Mouse (Mus musculus) neutrophil, adult 5-6 weeks (primary cell): Measurements from ENCODE around the gene Hoxc12. TPM values are rescaled to one million over a fixed set of nuclear protein-coding genes. Genes with fewer than 3 reads are reported as not detected.

Source experiments
- ATAC-seq: fragments of 151-379, 151-347 bp; 2 replicates; pipeline ENCODE4 v1.8.0; 2017; ENCODE audit warnings: mild to moderate bottlenecking, moderate TSS enrichment; ENCODE audit not compliant: insufficient number of reproducible peaks, poor library complexity, low FRiP score, severe bottlenecking; ENCODE audit errors: extremely low read depth
- total RNA-seq: library from RNA; stranded (forward); fragments of 200-1000 nt; gene quantifications from 2 replicates; pipeline ENCODE4 v1.2.3, GENCODE M21; 2017

Gene Hoxc12
- total RNA-seq, 1 experiment from 2014 or later = not detected

GRCm38 (mm10) chr15:102977423-102977974, 40.9 kb downstream of the Hoxc12 start:
- no peak for ATAC-seq

- ATAC-seq = no peak
Measured at GRCm38 (mm10) chr15:102978615-102979515, 42.3 kb downstream of the Hoxc12 start.

GRCm38 (mm10) chr15:102979936-102980335, 43.4 kb downstream of the Hoxc12 start:
- ATAC-seq = no peak

- no peak for ATAC-seq
Measured at GRCm38 (mm10) chr15:102980352-102980751, 43.8 kb downstream of the Hoxc12 start.

- ATAC-seq = no peak
Measured at GRCm38 (mm10) chr15:102980912-102981311, 44.4 kb downstream of the Hoxc12 start.

GRCm38 (mm10) chr15:102981379-102982288, 45.1 kb downstream of the Hoxc12 start:
- ATAC-seq = no peak

GRCm38 (mm10) chr15:102983716-102984115, 47.2 kb downstream of the Hoxc12 start:
- no peak for ATAC-seq

GRCm38 (mm10) chr15:102984521-102984920, 48.0 kb downstream of the Hoxc12 start:
- no peak for ATAC-seq

- ATAC-seq = no peak
Measured at GRCm38 (mm10) chr15:102984925-102985324, 48.4 kb downstream of the Hoxc12 start.

- ATAC-seq = peak; percentile 55; the same call in 1 of the 2 replicates
Measured at GRCm38 (mm10) chr15:102987124-102987833, 50.7 kb downstream of the Hoxc12 start.

- ATAC-seq = no peak
Measured at GRCm38 (mm10) chr15:102988078-102988477, 51.5 kb downstream of the Hoxc12 start.

Other genes starting within 250 kb of the Hoxc12 start
- gene Calcoco1, start 214.6 kb upstream of the Hoxc12 start, total RNA-seq = 73.4 and 97.1 TPM in 2 replicates
- not detected in 2 replicates for gene Hoxc13, start 15.7 kb upstream of the Hoxc12 start, total RNA-seq
- gene Hoxc11, start 17.7 kb downstream of the Hoxc12 start, total RNA-seq = not detected in 2 replicates
- not detected in 2 replicates for gene Hoxc10, start 30.0 kb downstream of the Hoxc12 start, total RNA-seq
- not detected in 2 replicates for gene Hoxc5, start 30.7 kb downstream of the Hoxc12 start, total RNA-seq
- gene Hoxc9, start 39.7 kb downstream of the Hoxc12 start, total RNA-seq = not detected in 2 replicates
- gene Hoxc8, start 53.9 kb downstream of the Hoxc12 start, total RNA-seq = not detected in 2 replicates
- gene Hoxc6, start 61.5 kb downstream of the Hoxc12 start, total RNA-seq = not detected in 2 replicates
- gene Hoxc4, start 82.2 kb downstream of the Hoxc12 start, total RNA-seq = not detected in 2 replicates
- 5.5 and 8.1 TPM in 2 replicates for gene Smug1, start 230.3 kb downstream of the Hoxc12 start, total RNA-seq